Mouse (Mus musculus): ENCODE measurements at regions not wholly inside any gene's neighbourhood (a gene's known extent, or its start where the extent isn't known, plus 50 kb on each side); places are given as distances from the start of the nearest gene placed in this dataset.

DNA sequence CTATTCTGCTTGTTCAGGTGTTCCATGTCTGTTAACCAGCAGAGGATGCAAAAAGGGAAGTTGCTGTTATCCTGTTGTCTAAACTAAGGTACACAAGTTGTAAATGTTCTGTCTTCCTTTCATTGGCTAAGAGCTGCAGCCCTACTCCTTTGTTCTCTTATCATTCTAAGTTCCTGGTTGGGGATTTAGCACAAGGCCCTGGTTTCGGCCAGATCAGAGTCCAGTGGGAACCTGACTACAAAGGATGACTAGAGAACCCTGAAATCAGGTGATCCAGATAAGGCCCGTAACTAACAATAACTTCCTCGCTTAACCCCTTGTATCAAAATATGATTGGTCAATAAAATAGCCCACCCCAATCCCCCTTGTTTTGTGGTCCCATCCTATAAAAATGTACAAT lies 83.9 kb upstream of the Dpt start:
- TF ChIP-seq POLR2A (IDR thresholded peaks at IDR 0.05; ENCODE audit: low read depth, low read length) = no peak
- no peak for TF ChIP-seq CTCF (IDR thresholded peaks at IDR 0.05; ENCODE audit: extremely low read depth, insufficient read length, insufficient replicate concordance, low read depth, low read length)
